Mouse (Mus musculus): ENCODE data around the gene Olfr980. TPM values are rescaled to one million over a fixed set of nuclear protein-coding genes. Genes with fewer than 3 reads are reported as not detected.

Gene Olfr980
- polyA plus RNA-seq, 2 experiments, result not detected

Other genes with a start within 250 kb of the Olfr980 start
- not detected in 2 replicates for gene Olfr968, start 226.3 kb downstream of the Olfr980 start, polyA plus RNA-seq (2012; rRNA removed)
- not detected in 2 replicates for gene Olfr968, start 226.3 kb downstream of the Olfr980 start, polyA plus RNA-seq (2014; fragmentation: Nextera tagmentation; extraction: Ambion mirVana)
- not detected in 2 replicates for gene Olfr969, start 218.6 kb downstream of the Olfr980 start, polyA plus RNA-seq (2012; rRNA removed)
- not detected in 2 replicates for gene Olfr969, start 218.6 kb downstream of the Olfr980 start, polyA plus RNA-seq (2014; fragmentation: Nextera tagmentation; extraction: Ambion mirVana)
- not detected in 2 replicates for gene Olfr970, start 200.7 kb downstream of the Olfr980 start, polyA plus RNA-seq (2012; rRNA removed)
- not detected in 2 replicates for gene Olfr970, start 200.7 kb downstream of the Olfr980 start, polyA plus RNA-seq (2014; fragmentation: Nextera tagmentation; extraction: Ambion mirVana)
- gene Olfr971, start 172.7 kb downstream of the Olfr980 start, polyA plus RNA-seq (2012; rRNA removed), result not detected in 2 replicates
- not detected in 2 replicates for gene Olfr971, start 172.7 kb downstream of the Olfr980 start, polyA plus RNA-seq (2014; fragmentation: Nextera tagmentation; extraction: Ambion mirVana)
- gene Olfr972, start 143.2 kb downstream of the Olfr980 start, polyA plus RNA-seq (2012; rRNA removed), result not detected in 2 replicates
- not detected in 2 replicates for gene Olfr972, start 143.2 kb downstream of the Olfr980 start, polyA plus RNA-seq (2014; fragmentation: Nextera tagmentation; extraction: Ambion mirVana)
- not detected in 2 replicates for gene Olfr229, start 102.2 kb downstream of the Olfr980 start, polyA plus RNA-seq (2012; rRNA removed)
- gene Olfr229, start 102.2 kb downstream of the Olfr980 start, polyA plus RNA-seq (2014; fragmentation: Nextera tagmentation; extraction: Ambion mirVana), result not detected in 2 replicates
- not detected in 2 replicates for gene Olfr974, start 72.1 kb downstream of the Olfr980 start, polyA plus RNA-seq (2012; rRNA removed)
- not detected in 2 replicates for gene Olfr974, start 72.1 kb downstream of the Olfr980 start, polyA plus RNA-seq (2014; fragmentation: Nextera tagmentation; extraction: Ambion mirVana)
- gene Olfr975, start 57.5 kb downstream of the Olfr980 start, polyA plus RNA-seq (2012; rRNA removed), result not detected in 2 replicates
- gene Olfr975, start 57.5 kb downstream of the Olfr980 start, polyA plus RNA-seq (2014; fragmentation: Nextera tagmentation; extraction: Ambion mirVana), result not detected in 2 replicates
- not detected in 2 replicates for gene Olfr976, start 48.4 kb downstream of the Olfr980 start, polyA plus RNA-seq (2012; rRNA removed)
- not detected in 2 replicates for gene Olfr976, start 48.4 kb downstream of the Olfr980 start, polyA plus RNA-seq (2014; fragmentation: Nextera tagmentation; extraction: Ambion mirVana)
- not detected in 2 replicates for gene Olfr978, start 17.5 kb downstream of the Olfr980 start, polyA plus RNA-seq (2012; rRNA removed)
- not detected in 2 replicates for gene Olfr978, start 17.5 kb downstream of the Olfr980 start, polyA plus RNA-seq (2014; fragmentation: Nextera tagmentation; extraction: Ambion mirVana)
- gene Olfr979, start 6.1 kb downstream of the Olfr980 start, polyA plus RNA-seq (2012; rRNA removed), result not detected in 2 replicates
- not detected in 2 replicates for gene Olfr979, start 6.1 kb downstream of the Olfr980 start, polyA plus RNA-seq (2014; fragmentation: Nextera tagmentation; extraction: Ambion mirVana)
- not detected in 2 replicates for gene Olfr981, start 11.9 kb upstream of the Olfr980 start, polyA plus RNA-seq (2012; rRNA removed)
- gene Olfr981, start 11.9 kb upstream of the Olfr980 start, polyA plus RNA-seq (2014; fragmentation: Nextera tagmentation; extraction: Ambion mirVana), result not detected in 2 replicates
- not detected in 2 replicates for gene Olfr982, start 64.2 kb upstream of the Olfr980 start, polyA plus RNA-seq (2012; rRNA removed)
- not detected in 2 replicates for gene Olfr982, start 64.2 kb upstream of the Olfr980 start, polyA plus RNA-seq (2014; fragmentation: Nextera tagmentation; extraction: Ambion mirVana)
- not detected in 2 replicates for gene Olfr983, start 84.0 kb upstream of the Olfr980 start, polyA plus RNA-seq (2012; rRNA removed)
- gene Olfr983, start 84.0 kb upstream of the Olfr980 start, polyA plus RNA-seq (2014; fragmentation: Nextera tagmentation; extraction: Ambion mirVana), result not detected in 2 replicates
- gene Olfr984, start 104.6 kb upstream of the Olfr980 start, polyA plus RNA-seq (2012; rRNA removed), result not detected in 2 replicates
- gene Olfr984, start 104.6 kb upstream of the Olfr980 start, polyA plus RNA-seq (2014; fragmentation: Nextera tagmentation; extraction: Ambion mirVana), result not detected in 2 replicates
- gene Olfr985, start 120.6 kb upstream of the Olfr980 start, polyA plus RNA-seq (2012; rRNA removed), result not detected in 2 replicates
- not detected in 2 replicates for gene Olfr985, start 120.6 kb upstream of the Olfr980 start, polyA plus RNA-seq (2014; fragmentation: Nextera tagmentation; extraction: Ambion mirVana)
- not detected in 2 replicates for gene Tmem225, start 138.5 kb upstream of the Olfr980 start, polyA plus RNA-seq (2012; rRNA removed)
- gene Tmem225, start 138.5 kb upstream of the Olfr980 start, polyA plus RNA-seq (2014; fragmentation: Nextera tagmentation; extraction: Ambion mirVana), result not detected in 2 replicates
- gene Olfr986, start 171.3 kb upstream of the Olfr980 start, polyA plus RNA-seq (2012; rRNA removed), result not detected in 2 replicates
- gene Olfr986, start 171.3 kb upstream of the Olfr980 start, polyA plus RNA-seq (2014; fragmentation: Nextera tagmentation; extraction: Ambion mirVana), result not detected in 2 replicates
- gene Zfp202, start 182.7 kb upstream of the Olfr980 start, polyA plus RNA-seq (2012; rRNA removed), result 0.41 and 0.57 TPM in 2 replicates
- gene Zfp202, start 182.7 kb upstream of the Olfr980 start, polyA plus RNA-seq (2014; fragmentation: Nextera tagmentation; extraction: Ambion mirVana), result 0.68 and 0.74 TPM in 2 replicates